Mouse (Mus musculus): ENCODE data around the gene Fibp. TPM values are rescaled to one million over a fixed set of nuclear protein-coding genes. Genes with fewer than 3 reads are reported as not detected.
"Not testable (repeated sequence)": the region's sequence is repeated elsewhere in the genome, so short reads cannot be mapped to it uniquely, and the experiment has no call there.

Fibp gene
- polyA plus RNA-seq, 1 experiment from 2014 or later, result 164 TPM

DNA sequence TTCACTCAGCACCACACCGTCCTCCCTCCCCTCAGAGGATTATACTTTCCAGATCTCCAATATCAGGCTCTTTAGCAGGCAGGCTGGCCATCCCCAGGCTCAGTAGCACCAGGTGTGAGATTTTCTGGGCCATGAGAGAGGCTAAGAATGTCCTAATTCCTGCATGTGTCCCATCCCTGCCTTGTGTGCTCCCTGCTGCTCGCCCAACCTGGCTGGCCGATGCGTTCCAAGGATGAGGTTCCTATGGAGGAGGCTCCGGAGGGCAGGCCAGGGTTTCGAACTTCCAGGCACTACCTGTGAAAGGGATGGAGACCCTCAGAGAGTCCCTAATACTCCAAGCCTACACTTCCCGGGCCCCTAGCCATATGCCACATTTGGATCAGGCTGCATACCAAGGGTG is 25.4 kb downstream of the Fibp start:
- 94% methylated on average over 7 of the region's 7 CpGs for WGBS
- H3K36me3 ChIP-seq, result peaks cover 58% of the 10 kb centered on the region

GRCm38 (mm10) chr19:5486286-5486685 is 25.9 kb downstream of the Fibp start:
- Histone ChIP-seq H3K27me3 (no peaks in the 10 kb centered on the region), H3K4me3 (no peak overlapping the region), H3K9me3 (no peaks in the 10 kb centered on the region), H3K27ac (replicated peaks) (no peak overlapping the region), H3K9ac (no peak overlapping the region), H3K4me1 (replicated peaks) (peaks cover 35% of the 10 kb centered on the region), H3K36me3 (peaks cover 53% of the 10 kb centered on the region), H3K4me2 (no peak overlapping the region)
- 91% methylated on average over 8 of the region's 8 CpGs for WGBS
- ATAC-seq (ENCODE audit: low read depth), result no peak

More for the DNA sequence above, 25.4 kb downstream of the Fibp start:
- Histone ChIP-seq H3K4me3 (no peak overlapping the region), H3K27ac (replicated peaks) (no peak overlapping the region), H3K4me1 (replicated peaks) (peaks cover 35% of the 10 kb centered on the region), H3K9me3 (no peaks in the 10 kb centered on the region), H3K27me3 (no peaks in the 10 kb centered on the region), H3K4me2 (no peak overlapping the region), H3K9ac (no peak overlapping the region)
- no peak for ATAC-seq (ENCODE audit: low read depth)

DNA sequence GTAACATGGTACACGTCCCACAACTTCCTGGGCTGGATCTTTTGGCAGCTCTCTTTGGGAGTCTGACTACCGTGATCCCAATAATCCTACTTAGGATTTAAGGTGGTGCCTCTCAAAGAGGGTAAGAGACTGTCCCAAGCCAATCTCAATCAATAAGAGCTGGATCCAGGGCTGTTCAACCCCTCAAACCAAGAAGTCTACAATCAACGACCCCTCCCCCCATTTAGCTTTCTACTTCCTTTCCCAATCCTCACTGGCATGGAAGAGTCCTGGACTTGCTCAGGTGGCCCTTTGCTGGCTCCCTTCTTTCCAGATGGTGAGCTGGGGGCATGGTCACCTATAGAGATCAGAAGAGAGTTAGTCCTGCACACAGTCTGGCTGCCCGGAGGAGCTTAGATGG is 26.4 kb downstream of the Fibp start:
- Histone ChIP-seq H3K4me3 (peak overlapping the region; percentile 55; the same call in 1 of the 2 replicates), H3K9ac (peak overlapping the region; percentile 77; the same call in 1 of the 2 replicates), H3K36me3 (peaks cover 48% of the 10 kb centered on the region)

DNA sequence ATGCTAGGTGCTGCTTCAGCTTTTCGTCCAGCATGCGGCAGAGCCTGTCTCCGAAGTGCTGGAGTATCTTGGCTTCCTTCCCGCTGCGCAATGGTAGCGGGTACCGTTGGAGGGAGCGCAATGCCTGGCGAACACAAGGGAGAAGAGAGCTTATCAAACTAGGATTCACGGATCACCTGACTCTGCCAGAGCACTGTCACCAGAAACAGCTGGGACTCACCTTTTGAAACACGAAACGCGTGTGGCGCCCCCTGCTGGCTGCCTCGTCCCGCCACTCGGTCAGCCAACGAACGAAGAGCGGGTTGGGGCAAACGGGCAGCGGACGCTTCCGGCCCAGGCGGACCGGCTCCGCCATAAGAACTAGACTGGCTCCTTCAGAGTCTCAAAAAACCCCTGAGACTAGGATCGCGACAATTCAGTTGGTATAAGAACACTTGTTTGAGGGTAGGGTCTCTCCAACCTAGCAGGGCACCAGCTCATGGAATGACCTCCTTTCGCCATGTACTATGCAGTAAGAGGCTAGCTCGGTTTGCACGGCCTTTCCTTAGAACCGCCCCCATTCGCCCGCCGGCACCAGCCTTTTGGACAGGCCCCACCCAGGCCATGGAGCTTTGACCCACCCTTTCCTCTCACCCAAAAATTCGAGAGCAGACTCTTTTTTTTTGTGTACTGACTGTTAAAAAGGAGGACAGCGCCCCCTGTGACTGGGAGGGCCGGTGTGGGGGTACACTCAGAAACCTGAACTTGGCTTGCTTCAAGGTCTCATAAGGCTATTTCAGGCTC is 27.5 kb downstream of the Fibp start, which contains the start of gene Mus81:
Gene Mus81, minus strand, starts transcription at position 635 of the 783 bp plus-strand sequence.
- Histone ChIP-seq H3K4me2 (peak within 1 kb of the TSS; percentile 87), H3K27me3 (no peaks in the 10 kb centered on the region), H3K27ac (replicated peaks) (peak within 1 kb of the TSS; percentile 99), H3K4me3 (peak within 1 kb of the TSS; percentile 55), H3K9ac (peak within 1 kb of the TSS; percentile 77), H3K36me3 (peaks cover 46% of the 10 kb centered on the region), H3K9me3 (no peaks in the 10 kb centered on the region), H3K4me1 (replicated peaks) (peaks cover 49% of the 10 kb centered on the region)
- WGBS, result under 1% methylated on average over 39 of the region's 39 CpGs
- peak; percentile 50 for ATAC-seq (ENCODE audit: low read depth)

More for the DNA sequence above, 26.4 kb downstream of the Fibp start:
- Histone ChIP-seq H3K9me3 (no peaks in the 10 kb centered on the region), H3K4me2 (peak overlapping the region; percentile 87), H3K27ac (replicated peaks) (no peak overlapping the region), H3K27me3 (no peaks in the 10 kb centered on the region), H3K4me1 (replicated peaks) (peaks cover 37% of the 10 kb centered on the region)
- 94% methylated on average over 4 of the region's 4 CpGs for WGBS
- ATAC-seq (ENCODE audit: low read depth), result no peak

DNA sequence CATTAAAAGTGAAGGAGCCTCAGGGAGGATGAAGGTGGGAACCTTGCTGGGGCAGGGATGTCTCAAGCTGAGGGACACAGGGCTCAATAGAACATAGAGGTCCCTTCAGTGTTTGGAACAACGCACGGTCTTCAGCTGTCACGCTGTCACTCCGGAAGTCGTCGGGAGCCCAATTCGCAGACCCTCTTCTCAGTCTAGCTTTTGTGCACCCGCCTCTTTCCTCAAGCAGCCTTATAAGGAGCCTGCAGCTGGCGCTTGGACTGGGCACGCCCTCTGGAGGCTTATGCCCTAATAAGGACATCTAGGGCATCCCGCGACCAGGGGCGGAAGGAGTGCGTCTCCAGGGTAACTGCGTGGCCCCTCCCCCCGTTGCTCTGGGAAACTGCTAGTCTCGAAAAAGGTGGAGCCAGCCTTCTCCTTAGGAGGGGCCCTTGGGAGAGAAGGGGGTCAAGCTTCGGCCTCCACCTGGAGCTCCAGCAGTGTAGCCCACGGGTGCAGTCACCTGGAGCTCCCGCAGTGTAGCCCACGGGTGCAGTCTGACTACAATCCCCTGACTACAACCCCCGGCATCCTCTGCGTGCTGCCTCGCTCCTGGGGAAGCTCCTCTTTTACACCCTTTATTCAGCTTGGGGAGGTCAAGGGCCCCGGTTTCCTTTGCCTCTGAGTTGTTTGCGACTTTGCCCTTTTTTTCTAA is 28.6 kb downstream of the Fibp start:
- under 1% methylated on average over 26 of the region's 26 CpGs for WGBS
- peaks cover 54% of the 10 kb centered on the region for H3K4me1 ChIP-seq (replicated peaks)

DNA sequence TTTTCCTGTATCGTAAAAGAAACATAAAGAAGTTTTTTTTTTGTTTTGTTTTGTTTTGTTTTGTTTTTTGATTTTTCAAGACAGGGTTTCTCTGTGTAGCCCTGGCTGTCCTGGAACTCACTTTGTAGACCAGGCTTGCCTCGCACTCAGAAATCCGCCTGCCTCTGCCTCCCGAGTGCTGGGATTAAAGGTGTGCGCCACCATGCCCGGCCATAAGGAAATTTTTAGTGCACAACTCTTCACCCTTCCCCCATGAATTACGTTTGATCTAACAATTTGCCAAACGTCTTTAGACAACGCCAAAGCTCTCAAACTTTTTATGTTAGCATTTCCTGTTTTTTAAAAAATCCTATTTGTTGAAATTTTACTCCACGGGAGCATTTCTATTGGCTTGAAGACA is 29.3 kb downstream of the Fibp start:
- not testable (repeated sequence) for ATAC-seq (ENCODE audit: low read depth); H3K9me3 ChIP-seq; H3K27me3 ChIP-seq
- Histone ChIP-seq H3K27ac (replicated peaks) (peak overlapping the region; percentile 99), H3K36me3 (peaks cover 46% of the 10 kb centered on the region), H3K4me1 (replicated peaks) (peaks cover 56% of the 10 kb centered on the region), H3K4me2 (peak overlapping the region; percentile 87), H3K9ac (peak overlapping the region; percentile 98; the same call in 1 of the 2 replicates), H3K4me3 (peak overlapping the region; percentile 99)
- 57% methylated on average over 10 of the region's 10 CpGs for WGBS

More for the DNA sequence above, 28.6 kb downstream of the Fibp start:
- Histone ChIP-seq H3K9ac (peak overlapping the region; percentile 77), H3K27me3 (no peaks in the 10 kb centered on the region), H3K36me3 (peaks cover 46% of the 10 kb centered on the region), H3K27ac (replicated peaks) (peak overlapping the region; percentile 99), H3K9me3 (no peaks in the 10 kb centered on the region), H3K4me2 (peak overlapping the region; percentile 87), H3K4me3 (peak overlapping the region; percentile 55)
- peak; percentile 79 for ATAC-seq (ENCODE audit: low read depth)

DNA sequence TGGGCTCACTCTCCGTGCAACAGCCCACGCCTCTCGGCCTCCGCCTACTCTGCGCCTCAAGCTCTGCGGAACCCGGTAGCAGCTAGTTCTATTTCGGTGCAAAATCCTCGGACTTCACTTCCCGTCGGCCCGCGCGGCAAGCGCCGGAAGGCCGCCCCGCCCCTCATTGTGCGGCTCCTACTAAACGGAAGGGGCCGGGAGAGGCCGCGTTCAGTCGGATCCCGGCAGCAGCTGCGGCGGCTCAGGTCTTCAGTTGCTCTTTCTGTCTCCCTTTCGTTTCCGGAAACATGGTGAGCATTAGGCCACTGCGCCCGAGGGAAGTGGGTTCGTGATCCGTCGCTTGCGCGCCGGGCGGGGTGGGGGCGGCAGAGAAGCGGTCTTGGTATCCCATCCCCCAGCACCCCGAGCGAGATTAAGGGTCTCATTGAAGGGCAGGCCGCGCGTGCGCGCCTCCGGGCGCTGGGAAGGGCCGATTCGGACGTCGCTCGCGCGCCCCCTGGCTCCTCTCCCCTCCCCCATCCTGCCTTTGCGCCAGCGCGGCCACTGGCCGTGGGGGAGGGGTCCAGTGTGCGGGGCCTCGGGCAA is 30.0 kb downstream of the Fibp start, which contains the start of gene Cfl1:
Gene Cfl1, plus strand, starts transcription at position 143 of the 585 bp plus-strand sequence.
- Histone ChIP-seq H3K9me3 (no peaks in the 10 kb centered on the region), H3K36me3 (peaks cover 45% of the 10 kb centered on the region), H3K9ac (peak within 1 kb of the TSS; percentile 98), H3K4me3 (peak within 1 kb of the TSS; percentile 99), H3K4me1 (replicated peaks) (peaks cover 56% of the 10 kb centered on the region), H3K27me3 (no peaks in the 10 kb centered on the region), H3K27ac (replicated peaks) (peak within 1 kb of the TSS; percentile 99), H3K4me2 (peak within 1 kb of the TSS; percentile 87)
- ATAC-seq (ENCODE audit: low read depth), result peak; percentile 68
- under 1% methylated on average over 61 of the region's 62 CpGs for WGBS

- WGBS, result under 1% methylated on average over 58 of the region's 59 CpGs
- H3K9ac ChIP-seq, result peak overlapping the region; percentile 98
- no peaks in the 10 kb centered on the region for H3K9me3 ChIP-seq
- peak overlapping the region; percentile 99 for H3K4me3 ChIP-seq
- H3K36me3 ChIP-seq, result peaks cover 45% of the 10 kb centered on the region
- H3K4me2 ChIP-seq, result peak overlapping the region; percentile 87
- H3K27me3 ChIP-seq, result no peaks in the 10 kb centered on the region
- H3K4me1 ChIP-seq (replicated peaks), result peaks cover 55% of the 10 kb centered on the region
- H3K27ac ChIP-seq (replicated peaks), result peak overlapping the region; percentile 99
- ATAC-seq (ENCODE audit: low read depth), result peak; percentile 29
These were observed 30.7 kb downstream of the Fibp start for GRCm38 (mm10) chr19:5490898-5491708.

GRCm38 (mm10) chr19:5492641-5493040 is 32.2 kb downstream of the Fibp start:
- H3K4me3 ChIP-seq, result peak overlapping the region; percentile 99
- H3K4me2 ChIP-seq, result peak overlapping the region; percentile 87
- 81% methylated on average over 4 of the region's 4 CpGs for WGBS
- no peak overlapping the region for H3K27ac ChIP-seq (replicated peaks)
- H3K9me3 ChIP-seq, result no peaks in the 10 kb centered on the region
- H3K9ac ChIP-seq, result no peak overlapping the region
- no peaks in the 10 kb centered on the region for H3K27me3 ChIP-seq
- ATAC-seq (ENCODE audit: low read depth), result no peak
- H3K4me1 ChIP-seq (replicated peaks), result peaks cover 39% of the 10 kb centered on the region
- H3K36me3 ChIP-seq, result peaks cover 55% of the 10 kb centered on the region

DNA sequence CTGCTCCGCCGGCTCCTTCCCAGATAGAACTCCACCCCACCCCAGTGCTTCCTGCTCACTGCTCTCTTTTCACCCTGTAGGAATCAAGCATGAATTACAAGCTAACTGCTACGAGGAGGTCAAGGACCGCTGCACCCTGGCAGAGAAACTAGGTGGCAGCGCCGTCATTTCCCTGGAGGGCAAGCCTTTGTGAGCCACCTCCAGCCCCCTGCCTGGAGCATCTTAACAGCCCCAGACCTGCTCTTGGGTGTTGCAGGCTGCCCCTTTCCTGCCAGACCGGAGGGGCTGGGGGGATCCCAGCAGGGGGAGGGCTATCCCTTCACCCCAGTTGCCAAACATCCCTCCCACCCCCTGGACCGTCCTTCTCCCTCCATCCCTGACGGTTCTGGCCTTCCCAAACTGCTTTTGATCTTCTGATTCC is 32.9 kb downstream of the Fibp start:
- not testable (repeated sequence) for H3K4me2 ChIP-seq; ATAC-seq (ENCODE audit: low read depth); H3K27ac ChIP-seq (replicated peaks); H3K27me3 ChIP-seq; H3K4me3 ChIP-seq; H3K9ac ChIP-seq; H3K9me3 ChIP-seq
- Histone ChIP-seq H3K4me1 (replicated peaks) (peaks cover 39% of the 10 kb centered on the region), H3K36me3 (peaks cover 62% of the 10 kb centered on the region)
- WGBS, result 62% methylated on average over 9 of the region's 9 CpGs

- 89% methylated on average over 3 of the region's 3 CpGs for WGBS
- no peak for ATAC-seq (ENCODE audit: low read depth)
- Histone ChIP-seq H3K4me1 (replicated peaks) (peaks cover 29% of the 10 kb centered on the region), H3K4me2 (no peak overlapping the region), H3K4me3 (no peak overlapping the region), H3K27me3 (no peaks in the 10 kb centered on the region), H3K9me3 (no peaks in the 10 kb centered on the region), H3K36me3 (peaks cover 65% of the 10 kb centered on the region), H3K9ac (no peak overlapping the region), H3K27ac (replicated peaks) (no peak overlapping the region)
These were observed 33.9 kb downstream of the Fibp start for GRCm38 (mm10) chr19:5494314-5494713.
